Mouse (Mus musculus) ES-Bruce4 (cell line): ENCODE measurements at regions not wholly inside any gene's neighbourhood (a gene's known extent, or its start where the extent isn't known, plus 50 kb on each side); places are given as distances from the start of the nearest gene placed in this dataset.

Experiments
- CTCF ChIP-seq: IDR thresholded peaks from one replicate; pipeline ENCODE4 v1.8.1; 2011; ENCODE audit warnings: low read depth, low read length
- POLR2A ChIP-seq: IDR thresholded peaks from one replicate; pipeline ENCODE4 v1.8.1; 2011; ENCODE audit warnings: low read length; ENCODE audit not compliant: insufficient read depth

DNA sequence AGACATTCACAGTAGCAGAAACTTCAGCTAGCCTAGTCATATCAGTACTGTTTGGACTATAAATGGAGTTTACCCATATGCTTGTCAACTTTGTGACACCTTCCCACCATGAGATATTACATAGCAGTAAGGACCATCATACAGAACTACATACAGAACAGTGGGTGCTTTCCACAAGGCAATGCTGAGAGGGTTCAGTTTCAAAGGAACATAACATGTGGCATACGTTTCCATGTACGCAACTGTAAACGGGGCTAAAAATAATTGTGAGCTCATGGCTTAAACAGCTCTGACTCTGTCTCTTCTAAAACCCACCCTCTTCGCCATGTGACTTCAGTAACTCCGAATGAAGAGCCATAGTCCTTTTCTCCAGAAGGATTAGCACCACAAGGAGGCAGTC is 109.0 kb upstream of the Rasgrp1 start:
- TF ChIP-seq CTCF, result no peak
- TF ChIP-seq POLR2A, result no peak
